Mouse (Mus musculus) mesoderm, embryonic 11.5 days (tissue): ENCODE data around the gene Zmym2.
"Not testable (repeated sequence)": the region's sequence is repeated elsewhere in the genome, so short reads cannot be mapped to it uniquely, and the experiment has no call there.

ENCODE experiments used
- DNase-seq: peaks from one replicate; pipeline ENCODE4 v3.0.0-alpha.2; 2012; ENCODE audit warnings: low read depth, low spot score

Gene Zmym2

GRCm38 (mm10) chr14:56886594-56887513 is at the start of gene Zmym2:
TSS of gene Zmym2 (plus strand) at chr14:56886653.
- peak; percentile 75 for DNase-seq

GRCm38 (mm10) chr14:56844033-56844432 is 42.4 kb upstream of the Zmym2 start:
- DNase-seq = no peak

- no peak for DNase-seq
Measured at GRCm38 (mm10) chr14:56844507-56844906, 41.9 kb upstream of the Zmym2 start.

- no peak for DNase-seq
Measured at GRCm38 (mm10) chr14:56848322-56848721, 38.1 kb upstream of the Zmym2 start.

GRCm38 (mm10) chr14:56849681-56850080 is 36.8 kb upstream of the Zmym2 start:
- no peak for DNase-seq

- DNase-seq = no peak
Measured at GRCm38 (mm10) chr14:56864041-56864440, 22.4 kb upstream of the Zmym2 start.

- DNase-seq = no peak
Measured at GRCm38 (mm10) chr14:56864641-56865040, 21.8 kb upstream of the Zmym2 start.

- not testable (repeated sequence) for DNase-seq
Measured at GRCm38 (mm10) chr14:56865112-56865511, 21.3 kb upstream of the Zmym2 start.

- DNase-seq = no peak
Measured at GRCm38 (mm10) chr14:56873525-56873924, 12.9 kb upstream of the Zmym2 start.

GRCm38 (mm10) chr14:56875586-56876159 is 10.8 kb upstream of the Zmym2 start:
- no peak for DNase-seq

- DNase-seq = no peak
Measured at GRCm38 (mm10) chr14:56881271-56881670, 5.2 kb upstream of the Zmym2 start.

- DNase-seq = no peak
Measured at GRCm38 (mm10) chr14:56883431-56883830, 3.0 kb upstream of the Zmym2 start.

- DNase-seq = peak; percentile 93
Measured at GRCm38 (mm10) chr14:56885308-56885771, 1.1 kb upstream of the Zmym2 start.

- peak; percentile 84 for DNase-seq
Measured at GRCm38 (mm10) chr14:56885986-56886593, 363 bp upstream of the Zmym2 start.

GRCm38 (mm10) chr14:56887514-56887880 is 1.0 kb downstream of the Zmym2 start:
- no peak for DNase-seq

- peak; percentile 89 for DNase-seq
Measured at GRCm38 (mm10) chr14:56887887-56888286, 1.4 kb downstream of the Zmym2 start.

- DNase-seq = no peak
Measured at GRCm38 (mm10) chr14:56888416-56888815, 2.0 kb downstream of the Zmym2 start.

- no peak for DNase-seq
Measured at GRCm38 (mm10) chr14:56894417-56894816, 8.0 kb downstream of the Zmym2 start.

GRCm38 (mm10) chr14:56896521-56896920 is 10.1 kb downstream of the Zmym2 start:
- DNase-seq = no peak

GRCm38 (mm10) chr14:56897475-56897874 is 11.0 kb downstream of the Zmym2 start:
- DNase-seq = no peak

GRCm38 (mm10) chr14:56899656-56900055 is 13.2 kb downstream of the Zmym2 start:
- no peak for DNase-seq

GRCm38 (mm10) chr14:56903039-56903438 is 16.6 kb downstream of the Zmym2 start:
- DNase-seq = no peak
